Mouse (Mus musculus): ENCODE measurements around the gene Lrp5.

DNA sequence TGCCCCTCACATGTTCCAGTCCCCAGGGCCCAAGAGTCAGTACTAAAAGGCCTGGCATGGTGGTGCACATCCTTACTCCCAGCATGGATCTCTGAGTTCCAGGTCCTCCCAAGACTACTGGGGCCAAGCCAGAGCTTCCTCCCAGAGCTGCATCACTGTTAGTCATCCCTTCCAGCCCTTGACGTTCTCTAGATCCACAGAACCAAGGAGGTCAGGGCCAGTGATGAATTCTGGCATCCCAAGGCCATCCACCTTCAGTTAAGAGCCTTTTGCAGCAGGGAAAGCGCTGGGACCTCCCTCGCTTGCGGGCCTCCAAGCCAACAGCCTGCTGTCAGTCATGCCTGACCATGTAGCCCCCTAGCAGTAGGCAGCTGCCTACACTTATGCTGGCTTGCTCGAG is 54.9 kb downstream of the Lrp5 start:
- TF ChIP-seq CTCF (IDR thresholded peaks at IDR 0.05; ENCODE audit: borderline replicate concordance, control insufficient read depth, extremely low read depth, insufficient read depth, low read length, poor library complexity): no peak
- TF ChIP-seq POLR2A (IDR thresholded peaks at IDR 0.05; ENCODE audit: control insufficient read depth, extremely low read depth, insufficient read depth, low read length, poor library complexity): no peak
